Mouse (Mus musculus): ENCODE measurements around the gene AU040320. TPM values are rescaled to one million over a fixed set of nuclear protein-coding genes. Genes with fewer than 3 reads are reported as not detected.

Gene AU040320
- total RNA-seq (2021): 10 to 100 TPM; 60.9 to 61.3 TPM
- long read RNA-seq, full-length matches to known transcripts: 60 of 102 reads
- long read RNA-seq, partial matches to known transcripts: 21 of 102 reads
- long read RNA-seq, other reads (novel, unspliced or antisense): 21 of 102 reads

DNA sequence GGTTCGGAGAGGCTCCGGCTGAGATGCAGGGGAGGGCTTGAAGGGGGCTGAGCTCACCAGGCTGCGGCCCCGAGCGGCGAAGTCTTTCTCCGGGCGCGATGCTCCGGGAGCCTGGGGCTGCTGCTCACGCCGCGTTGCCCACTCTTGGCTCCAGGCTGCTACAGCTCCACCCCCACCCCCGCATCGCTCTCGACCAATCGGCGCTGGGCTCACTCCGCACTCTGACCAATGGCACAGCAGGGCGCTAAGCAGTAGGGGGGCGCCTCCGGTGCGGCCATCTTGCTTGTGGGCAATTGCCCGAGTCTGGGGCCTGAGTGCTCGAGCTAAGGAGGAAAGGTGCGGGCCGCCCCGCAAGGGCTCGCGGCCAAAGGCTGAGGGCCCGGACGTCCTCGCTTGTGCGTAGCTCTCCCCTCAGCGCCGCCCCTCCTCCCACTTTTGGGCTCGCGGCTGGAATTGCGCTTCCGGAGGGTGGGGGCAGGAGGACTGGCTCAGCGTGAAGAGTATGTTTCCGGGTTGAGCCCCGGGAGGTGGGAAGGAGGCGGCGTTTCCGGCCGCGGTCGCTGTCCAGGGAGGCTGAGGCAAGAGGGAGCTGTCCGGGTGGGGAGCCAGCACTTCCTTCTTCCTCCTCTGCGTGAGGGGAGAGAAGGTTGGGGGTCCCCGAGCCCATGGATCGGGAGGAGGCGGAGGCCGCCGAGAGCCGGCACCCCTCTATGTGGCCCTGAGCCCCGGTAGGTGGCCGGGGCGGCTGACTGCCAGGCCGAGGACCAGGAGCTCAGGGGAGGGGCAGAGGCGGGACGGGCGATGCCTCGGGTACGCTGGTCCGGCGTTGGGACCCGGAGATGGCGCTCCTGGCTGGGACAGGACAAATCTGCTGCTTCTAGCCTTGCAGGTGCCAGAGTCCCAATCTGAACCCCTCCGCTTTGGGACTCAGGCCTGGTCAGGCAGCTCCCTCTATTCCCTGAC is at the start of gene AU040320, which contains the start of gene Ncdn:
TSS of gene AU040320 (plus strand) at position 277 of the 963 bp plus-strand sequence.
TSS of gene Ncdn (minus strand) at position 171 of the 963 bp plus-strand sequence.
- DNase-seq (ENCODE audit: low spot score in 2 of 2): peak; percentile 97 to 99

DNA sequence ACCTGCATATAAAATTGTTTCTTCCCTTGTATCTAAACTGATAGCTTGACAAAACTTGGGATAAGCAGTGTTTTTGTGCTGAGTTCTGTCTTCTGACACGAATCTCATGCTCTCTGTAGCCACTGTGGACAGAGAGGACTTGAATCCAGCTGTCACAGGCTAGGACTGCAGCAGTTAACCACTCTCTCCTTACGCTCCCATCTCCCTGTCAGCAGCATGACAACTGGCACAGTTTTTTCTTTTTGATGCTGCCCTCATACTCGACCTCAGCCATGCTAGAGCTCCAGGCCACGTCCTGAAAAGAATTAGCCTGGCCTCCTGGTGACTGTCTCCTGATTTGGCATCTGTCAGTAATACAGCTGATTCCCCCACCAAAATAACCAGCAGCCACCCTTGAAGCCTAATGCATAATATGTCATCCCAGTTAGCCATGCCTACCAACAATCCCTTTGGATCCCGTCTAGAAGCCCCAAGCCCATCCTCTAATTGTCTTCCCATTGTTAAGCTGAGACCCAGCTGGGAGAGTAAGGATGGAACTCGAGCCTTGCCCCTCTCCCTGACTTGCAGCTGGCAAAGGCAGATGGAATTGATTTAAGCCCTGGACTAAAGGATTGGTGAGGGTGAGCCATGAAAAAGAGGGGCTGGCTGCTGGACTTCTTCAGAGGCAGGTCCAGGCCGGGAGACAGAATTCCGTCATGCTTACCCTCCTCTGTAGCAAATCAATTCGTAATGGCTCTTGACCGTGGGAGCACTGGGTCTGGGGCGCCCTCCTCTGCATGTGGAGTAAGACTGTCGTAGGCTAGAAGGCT is 46.5 kb upstream of the AU040320 start:
- no peak for DNase-seq (ENCODE audit: low spot score in 2 of 2)

GRCm38 (mm10) chr4:126707439-126707826 is 45.9 kb upstream of the AU040320 start:
- no peak for DNase-seq (ENCODE audit: low spot score in 2 of 2)

- no peak for DNase-seq (ENCODE audit: low spot score in 2 of 2)
Observed at GRCm38 (mm10) chr4:126732111-126732510, 21.2 kb upstream of the AU040320 start.

- DNase-seq (ENCODE audit: low spot score in 2 of 2): no peak
Observed at GRCm38 (mm10) chr4:126732531-126733380, 20.6 kb upstream of the AU040320 start.

DNA sequence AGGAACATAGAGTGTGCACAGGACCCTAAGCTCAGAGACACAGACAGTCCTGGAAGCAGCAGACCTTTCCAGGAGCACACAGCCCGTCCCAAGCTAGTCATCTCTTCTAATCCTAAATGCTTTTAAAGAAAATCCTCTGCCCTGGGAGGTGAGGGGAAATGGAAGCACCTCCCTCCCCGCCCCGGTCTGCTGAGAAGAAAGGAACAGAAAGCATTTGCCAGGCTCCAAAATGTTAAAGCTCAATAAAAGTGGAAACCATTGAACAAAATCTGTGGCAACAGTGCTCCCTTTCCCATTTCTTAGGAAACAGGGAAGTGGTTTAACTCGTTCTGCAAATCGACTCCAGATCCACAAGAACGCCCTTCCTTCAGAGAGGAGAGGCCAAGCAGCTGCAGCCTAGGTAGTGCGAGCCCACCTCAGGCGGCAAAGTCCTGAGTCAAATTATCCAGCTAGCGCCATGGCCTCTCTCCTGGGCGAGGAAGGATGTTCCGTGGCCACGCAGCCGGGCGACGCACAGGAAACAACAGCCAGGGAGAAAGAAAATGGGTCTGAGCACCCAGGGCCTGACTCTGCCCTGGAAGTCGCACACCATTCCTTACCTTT is 19.2 kb upstream of the AU040320 start:
- DNase-seq (ENCODE audit: low spot score in 2 of 2): no peak

- no peak for DNase-seq (ENCODE audit: low spot score in 2 of 2)
Observed at GRCm38 (mm10) chr4:126734700-126735381, 18.5 kb upstream of the AU040320 start.

- no peak for DNase-seq (ENCODE audit: low spot score in 2 of 2)
Observed at GRCm38 (mm10) chr4:126735382-126736000, 17.9 kb upstream of the AU040320 start.

DNA sequence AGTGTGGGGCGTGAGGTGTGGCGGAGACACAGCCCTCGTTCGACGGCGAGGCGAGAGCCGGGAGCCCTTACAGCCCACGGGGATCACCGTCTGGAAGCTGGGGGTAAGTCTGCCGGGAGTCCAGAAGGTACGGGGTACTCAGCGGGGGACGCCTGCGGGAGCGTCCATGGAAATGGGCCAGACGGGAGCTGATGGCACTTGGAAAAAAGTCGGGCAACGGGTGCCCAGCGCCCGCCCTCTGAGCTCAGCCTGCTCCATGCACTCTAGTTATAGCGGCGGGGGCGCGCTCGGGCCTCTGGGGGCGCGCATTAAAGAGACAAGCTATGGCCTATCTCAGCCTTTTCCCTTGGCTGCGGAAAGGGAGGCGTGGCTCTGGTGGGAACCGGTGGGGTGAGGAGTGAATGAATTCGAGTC is 17.3 kb upstream of the AU040320 start, which contains the start of gene Tfap2e:
TSS of gene Tfap2e (minus strand) at position 240 of the 414 bp plus-strand sequence.
- DNase-seq (ENCODE audit: low spot score in 2 of 2): no peak

DNA sequence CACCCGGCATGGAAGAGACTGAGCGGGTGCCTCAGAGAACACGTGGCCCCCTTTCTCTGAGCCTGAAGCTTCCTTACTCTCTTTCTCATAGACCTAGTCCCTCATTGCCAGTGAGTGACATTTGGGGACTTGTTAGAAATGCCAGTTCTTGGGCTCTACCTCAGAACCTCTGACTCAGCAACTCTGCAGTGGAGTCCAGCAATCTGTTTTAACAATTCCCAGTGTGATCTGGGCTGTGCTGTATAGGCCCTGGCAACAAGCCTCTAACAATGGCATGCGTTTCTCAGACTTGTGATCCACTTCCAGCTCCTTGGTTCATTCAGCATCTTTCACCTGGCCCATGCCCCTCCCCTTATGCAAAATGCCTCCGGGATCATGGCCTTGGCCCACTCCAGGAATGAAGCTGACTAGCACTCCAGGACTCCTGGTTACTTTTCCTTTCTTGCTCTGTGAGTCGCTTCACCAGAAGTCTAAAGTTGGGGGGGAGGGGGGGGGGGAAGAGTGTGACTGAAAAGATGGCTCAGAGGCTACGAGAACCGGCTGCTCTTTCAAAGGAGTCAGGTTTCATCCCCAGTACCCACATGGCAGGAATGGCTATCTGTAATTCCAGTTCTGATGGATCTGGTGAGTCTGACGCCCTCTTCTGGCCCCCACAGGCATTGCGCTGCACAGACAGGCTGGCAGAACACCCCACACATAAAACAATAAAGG is 13.2 kb upstream of the AU040320 start:
- peak in 1 of 2 experiments; percentile 28 for DNase-seq (ENCODE audit: low spot score in 2 of 2)

- DNase-seq (ENCODE audit: low spot score in 2 of 2): peak; percentile 87 to 95
Observed at GRCm38 (mm10) chr4:126741448-126741847, 11.9 kb upstream of the AU040320 start.

GRCm38 (mm10) chr4:126742976-126743375 is 10.4 kb upstream of the AU040320 start:
- DNase-seq (ENCODE audit: low spot score in 2 of 2): peak in 1 of 2 experiments; percentile 11

DNA sequence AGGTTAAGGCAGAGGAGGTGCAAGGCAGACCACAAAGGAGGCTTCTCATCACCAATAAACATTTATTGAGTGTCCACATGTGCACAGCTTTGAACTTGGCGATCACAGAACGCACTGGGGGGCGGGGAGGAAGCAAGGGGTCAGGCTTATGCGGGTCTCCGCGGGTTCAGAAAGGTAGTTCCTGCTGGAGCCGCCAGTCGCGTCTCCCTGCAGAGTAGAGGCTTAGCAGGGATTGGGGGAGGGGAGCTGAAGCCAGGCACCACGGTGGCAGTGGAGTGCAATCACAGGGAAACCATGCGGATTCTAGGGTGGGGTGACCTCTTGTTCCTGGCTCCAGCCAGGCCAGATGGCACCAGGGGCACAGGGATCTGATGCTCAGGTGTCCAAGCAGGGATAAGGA is 9.6 kb upstream of the AU040320 start:
- DNase-seq (ENCODE audit: low spot score in 2 of 2): peak in 1 of 2 experiments; percentile 22

DNA sequence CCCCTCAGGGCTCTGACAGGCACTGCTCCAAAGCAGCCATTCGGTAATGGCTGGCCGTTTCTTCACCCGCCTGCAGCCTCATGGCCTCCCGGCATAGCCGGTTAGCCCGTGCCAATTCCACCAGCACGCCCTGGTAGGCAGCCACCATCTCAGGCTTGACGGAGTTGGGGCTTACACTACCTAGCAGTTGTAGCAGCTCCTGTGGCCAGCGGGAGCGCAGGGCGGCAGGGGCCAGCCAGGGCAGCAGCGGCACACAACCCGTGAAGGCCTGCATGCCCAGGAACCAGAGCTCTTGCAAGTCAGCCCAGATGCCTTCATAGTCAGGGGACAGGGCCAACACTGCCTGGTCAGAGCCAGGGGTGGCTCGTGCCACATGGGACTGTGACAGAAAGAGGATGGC is 8.5 kb upstream of the AU040320 start:
- peak in 1 of 2 experiments; percentile 25 for DNase-seq (ENCODE audit: low spot score in 2 of 2)

- DNase-seq (ENCODE audit: low spot score in 2 of 2): peak; percentile 79 to 92
Observed at GRCm38 (mm10) chr4:126745506-126746193, 7.7 kb upstream of the AU040320 start.

- DNase-seq (ENCODE audit: low spot score in 2 of 2): peak in 1 of 2 experiments; percentile 56
Observed at GRCm38 (mm10) chr4:126746194-126746840, 7.0 kb upstream of the AU040320 start.

GRCm38 (mm10) chr4:126748381-126748780 is 5.0 kb upstream of the AU040320 start:
- peak in 1 of 2 experiments; percentile 27 for DNase-seq (ENCODE audit: low spot score in 2 of 2)

Data from layer of hippocampus, adult 18-20 months (tissue).